Mouse (Mus musculus) mesoderm, embryonic 11.5 days (tissue): ENCODE measurements around the gene Arid1b.
A peak's percentile ranks its signal among the peaks of the same experiment; 100 is the strongest.

Source experiments
- DNase-seq: peaks from one replicate; pipeline ENCODE4 v3.0.0-alpha.2; 2012; ENCODE audit warnings: low read depth, low spot score

The Arid1b gene

DNA sequence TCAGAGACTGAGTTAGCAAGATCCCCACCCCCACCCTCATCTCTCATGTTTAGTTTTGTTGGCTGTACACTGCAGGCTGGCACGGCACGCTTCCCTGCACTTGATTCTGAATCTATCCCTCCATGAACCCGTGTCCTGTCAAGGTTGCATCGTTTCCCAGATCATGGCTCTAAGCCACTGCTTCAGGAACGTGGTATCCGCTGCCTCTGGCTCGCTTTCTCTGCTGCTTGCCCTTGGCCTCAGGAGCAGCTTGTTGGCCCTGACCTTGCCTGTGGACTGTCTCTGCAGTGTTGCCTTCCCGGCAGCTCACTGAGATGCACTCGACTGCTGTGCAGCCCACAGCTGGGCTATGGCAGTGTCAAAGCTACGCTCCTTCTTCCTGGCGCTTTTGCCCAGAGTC, 252.6 kb downstream of the Arid1b start:
- no peak for DNase-seq

DNA sequence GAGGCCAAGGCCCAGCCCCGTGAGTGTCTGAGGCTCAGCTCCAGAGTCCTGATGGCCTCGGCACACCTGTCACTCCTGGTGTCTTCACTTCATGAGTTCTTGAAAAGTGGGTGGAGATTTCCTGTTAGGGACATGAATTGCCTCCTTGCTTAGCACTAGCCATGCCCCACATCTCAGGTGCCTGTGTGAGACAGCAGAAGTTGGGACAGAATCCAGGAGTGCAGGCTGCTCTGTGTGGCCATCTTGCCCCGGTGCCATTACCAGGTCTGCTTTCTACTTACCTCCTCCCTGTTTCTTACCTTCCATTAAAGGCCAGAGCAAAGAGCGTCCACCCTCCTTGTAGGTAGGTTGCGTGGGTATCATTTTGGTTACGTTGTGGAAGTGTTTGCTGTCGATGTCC, 253.1 kb downstream of the Arid1b start:
- no peak for DNase-seq

DNA sequence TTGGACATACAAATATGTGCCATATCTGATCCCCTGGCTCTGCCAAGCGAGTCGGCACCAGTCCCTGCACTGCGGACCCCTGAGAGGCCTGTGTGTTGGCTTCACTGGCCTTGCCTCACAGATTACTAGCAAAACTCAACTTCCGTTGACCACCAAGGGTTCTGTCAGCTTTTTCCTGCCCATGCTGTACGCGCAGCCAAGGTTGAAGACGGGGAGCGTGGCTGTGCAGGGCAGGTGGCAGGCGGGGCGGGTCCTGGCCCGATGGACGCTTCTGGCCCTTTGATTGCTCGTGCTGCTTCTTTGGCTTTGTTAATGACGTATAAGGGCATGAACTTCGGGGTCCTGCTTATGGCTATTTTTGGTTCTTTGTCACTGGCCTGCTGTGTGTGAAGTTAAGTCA, 253.6 kb downstream of the Arid1b start:
- DNase-seq: no peak

- DNase-seq: no peak
Measured at GRCm38 (mm10) chr17:5248957-5249656, 255.0 kb downstream of the Arid1b start.

DNA sequence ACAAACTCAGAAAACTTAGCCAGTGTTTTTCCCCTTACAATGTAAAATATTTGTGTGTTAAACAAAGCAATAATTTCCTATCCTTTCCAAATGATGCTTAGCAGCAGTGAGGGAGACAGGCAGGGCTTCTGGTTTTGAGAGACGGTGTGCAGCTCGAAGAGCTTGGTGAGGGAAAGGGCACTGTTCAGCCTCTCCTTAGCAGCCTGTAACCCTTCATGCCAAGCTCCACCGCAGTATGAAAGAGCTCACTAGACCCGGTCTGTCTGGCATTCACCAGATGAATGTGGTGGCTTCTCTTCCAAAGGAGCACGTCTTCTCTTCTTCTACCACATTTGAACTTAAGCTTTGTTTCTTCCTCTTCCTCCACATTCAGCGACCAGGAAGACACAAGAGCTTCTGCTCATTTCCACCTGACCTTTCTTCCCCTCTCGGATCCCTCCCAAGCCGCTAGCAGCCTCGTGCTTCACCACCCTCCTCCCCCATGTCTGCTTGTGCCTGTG, 255.6 kb downstream of the Arid1b start:
- DNase-seq: no peak

- peak; percentile 62 for DNase-seq
Measured at GRCm38 (mm10) chr17:5252436-5252835, 258.3 kb downstream of the Arid1b start.

DNA sequence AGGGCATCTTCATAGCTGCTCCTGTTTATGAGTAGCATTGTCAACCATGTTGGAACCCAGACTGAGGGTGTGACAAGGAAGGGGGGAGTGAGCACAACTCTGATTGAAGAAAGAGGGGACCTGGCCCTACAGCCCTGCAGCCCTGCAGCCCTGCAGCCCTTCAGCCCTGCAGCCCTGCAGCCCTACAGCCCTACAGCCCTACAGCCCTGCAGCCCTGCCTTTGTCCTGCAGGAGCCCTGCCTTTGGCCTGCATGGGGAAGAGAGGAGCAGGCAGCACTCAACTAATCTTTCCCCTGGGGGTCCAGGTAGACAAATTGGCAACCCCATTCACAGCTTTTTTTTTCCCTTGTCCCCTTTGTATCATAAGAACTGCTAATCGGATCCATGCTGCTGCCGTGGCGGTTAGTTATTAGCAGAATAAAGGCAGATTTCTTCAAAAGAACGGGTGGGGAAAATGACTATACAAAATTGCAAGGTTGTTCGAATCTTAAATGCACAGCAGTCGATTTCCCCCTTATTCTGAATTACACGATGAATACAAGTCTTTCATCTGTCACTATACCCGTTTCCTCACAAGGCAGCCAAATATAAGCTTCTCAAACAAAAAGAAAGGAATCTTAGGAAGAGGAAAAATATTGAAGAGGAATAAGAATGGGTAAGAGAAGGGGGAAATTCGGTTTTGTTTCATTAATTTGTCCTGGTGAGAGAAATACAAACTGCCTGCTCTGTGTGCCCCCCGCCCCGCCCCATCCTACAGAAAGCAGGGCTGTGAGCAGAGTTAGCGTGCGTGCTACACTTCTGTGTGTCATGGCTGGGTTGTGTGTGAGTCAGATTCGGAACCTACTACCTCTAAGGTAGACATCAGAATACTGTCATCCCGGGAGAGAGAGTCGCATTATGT, 260.8 kb downstream of the Arid1b start:
- DNase-seq: no peak

DNA sequence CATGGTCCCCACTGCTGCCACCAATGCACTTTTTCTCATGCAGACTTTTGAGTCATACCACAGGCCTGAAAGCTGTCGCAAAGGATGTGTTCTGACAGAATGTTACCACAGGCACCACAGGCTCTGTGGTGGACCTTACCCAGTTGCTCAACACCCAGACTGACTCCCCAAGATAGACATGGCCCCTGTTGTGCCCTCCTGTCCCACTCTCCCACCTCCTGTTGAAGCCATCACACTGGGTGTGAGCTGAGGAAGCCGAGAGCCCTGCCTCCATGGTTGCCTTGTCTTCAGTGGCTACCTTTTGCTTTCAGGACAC, 261.4 kb downstream of the Arid1b start:
- DNase-seq: no peak

GRCm38 (mm10) chr17:5258978-5259377, 264.8 kb downstream of the Arid1b start:
- no peak for DNase-seq

GRCm38 (mm10) chr17:5261131-5261651, 267.1 kb downstream of the Arid1b start:
- DNase-seq: no peak

DNA sequence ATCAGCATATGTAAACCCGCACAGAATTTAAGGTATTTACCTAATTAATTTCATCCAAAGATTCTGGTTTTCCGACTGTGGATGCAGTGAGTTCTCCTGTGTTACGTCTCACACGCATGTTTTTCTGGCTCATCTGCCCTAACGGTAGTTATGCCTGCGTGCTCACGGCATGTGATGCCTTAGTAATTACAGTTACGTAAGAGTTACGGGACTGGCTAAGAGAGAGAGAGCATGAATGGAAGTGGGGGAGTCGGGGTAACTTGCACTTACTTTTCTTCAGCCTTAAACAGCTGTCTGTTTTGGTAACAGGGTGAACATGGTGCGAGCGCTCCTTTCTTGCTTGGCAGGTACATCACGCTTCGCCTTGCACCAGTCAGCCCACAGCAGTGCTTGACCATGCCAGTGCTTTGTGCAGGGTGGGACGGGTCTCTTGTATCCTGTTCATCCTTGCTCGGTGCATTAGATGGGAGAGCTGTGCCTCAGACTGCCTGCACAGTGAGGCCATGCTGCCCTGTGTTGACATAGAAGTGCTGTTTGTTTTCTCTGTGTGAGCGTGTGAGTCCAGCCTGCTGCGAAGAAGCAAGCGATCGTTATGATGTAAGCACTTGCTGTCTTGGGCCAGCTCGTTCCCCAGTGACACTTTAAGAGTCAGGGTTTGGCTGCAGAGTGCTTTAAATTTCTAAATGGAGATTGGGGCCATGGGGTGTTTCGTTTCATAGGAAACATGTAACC, 267.9 kb downstream of the Arid1b start:
- DNase-seq: no peak

DNA sequence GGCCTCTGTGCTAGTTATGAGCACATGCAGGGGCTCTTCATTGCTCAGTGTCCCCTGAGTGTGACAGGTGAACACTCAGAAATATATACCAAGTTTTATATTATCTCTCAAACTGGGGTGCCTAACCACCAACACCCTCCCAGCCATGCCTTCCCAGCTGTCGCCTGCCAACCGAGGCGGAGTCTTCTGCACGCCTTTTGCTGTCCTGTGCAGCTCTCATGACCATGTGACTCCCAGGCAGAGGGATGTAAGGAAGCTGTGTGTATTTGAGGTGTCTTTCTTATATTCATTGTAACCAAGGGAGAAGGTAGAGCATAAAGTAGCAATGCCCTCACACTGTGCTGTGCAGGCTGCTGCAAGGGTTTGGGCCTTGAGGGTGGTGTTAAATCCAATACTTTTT, 268.7 kb downstream of the Arid1b start:
- no peak for DNase-seq

DNA sequence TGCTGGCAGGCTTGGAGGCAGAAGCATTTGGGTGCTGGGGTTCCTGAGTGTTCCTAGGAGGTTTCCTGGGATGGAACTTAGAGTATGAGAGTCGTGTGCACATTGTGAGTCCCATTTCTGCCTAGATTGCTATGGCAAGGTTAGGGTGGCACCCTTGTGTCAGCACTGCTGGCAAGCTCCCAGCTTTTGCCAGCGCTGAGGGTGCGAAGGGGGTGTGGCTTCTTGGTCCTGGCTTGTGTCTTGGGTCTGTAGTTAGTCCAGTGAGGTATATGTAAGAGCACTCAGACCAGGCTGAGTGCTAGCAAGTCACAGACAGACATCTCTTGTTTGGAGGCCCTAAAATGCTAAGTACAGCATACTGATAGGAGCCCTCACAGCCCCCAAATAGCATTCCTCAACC, 270.7 kb downstream of the Arid1b start:
- DNase-seq: no peak

DNA sequence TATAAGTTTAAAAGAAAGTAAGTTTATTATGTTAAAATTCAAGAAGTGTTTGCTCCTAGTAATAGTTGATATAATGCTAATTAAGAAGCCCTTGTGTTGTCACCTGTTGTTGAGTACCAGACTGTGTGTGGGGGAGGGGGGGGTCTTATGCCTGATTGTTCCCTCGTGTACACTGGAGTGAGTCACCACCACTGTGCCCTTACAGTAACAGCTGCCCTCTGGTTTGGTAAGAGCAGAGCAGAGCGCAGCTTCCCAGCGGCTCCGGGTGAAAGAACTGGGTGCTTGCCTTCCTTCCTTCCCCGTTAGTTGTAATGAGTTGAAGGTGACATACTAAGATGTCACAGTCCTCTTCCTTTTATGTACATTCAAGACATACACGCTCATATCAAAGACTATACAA, 271.5 kb downstream of the Arid1b start:
- no peak for DNase-seq

DNA sequence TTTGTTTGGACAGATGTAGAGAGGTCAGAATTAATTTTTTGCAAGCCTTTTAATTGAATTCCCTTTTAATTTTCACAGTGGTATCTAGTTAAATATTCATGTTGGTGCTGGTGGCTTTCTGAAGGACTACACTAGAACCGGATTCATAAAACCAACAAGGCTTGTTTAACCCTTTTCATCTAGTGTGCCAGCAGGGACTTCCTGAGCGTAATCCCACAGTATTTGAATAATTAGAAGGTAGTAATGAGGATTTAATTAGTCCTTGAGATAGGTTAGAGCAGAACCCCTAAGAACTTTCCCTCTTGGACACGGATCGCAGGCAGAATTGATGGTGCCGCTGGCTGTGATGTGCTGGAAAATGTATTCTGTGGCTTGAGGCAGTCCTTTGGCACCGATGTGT, 273.6 kb downstream of the Arid1b start:
- DNase-seq: no peak

- no peak for DNase-seq
Measured at GRCm38 (mm10) chr17:5269302-5269701, 275.2 kb downstream of the Arid1b start.

GRCm38 (mm10) chr17:5269774-5270173, 275.6 kb downstream of the Arid1b start:
- no peak for DNase-seq

DNA sequence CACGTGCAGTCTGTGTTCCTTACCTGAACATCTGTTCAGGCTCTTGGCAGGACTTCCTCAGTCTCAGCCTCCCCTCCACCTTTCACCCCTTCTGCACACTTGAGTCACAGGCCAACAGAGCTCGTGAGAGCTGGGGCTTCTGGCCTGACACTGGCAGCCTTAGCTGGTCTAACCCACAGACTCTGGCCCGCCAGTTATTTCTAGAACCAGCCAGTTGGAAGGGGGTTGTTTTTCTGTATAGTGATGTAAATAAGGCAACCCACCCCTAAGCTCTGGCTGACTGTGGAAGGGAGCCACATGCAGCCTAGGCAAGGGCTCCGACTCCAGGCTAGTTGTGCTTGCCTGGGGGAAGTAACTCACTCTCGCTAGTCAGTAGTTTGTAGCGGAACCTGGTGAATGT, 276.7 kb downstream of the Arid1b start:
- DNase-seq: no peak

GRCm38 (mm10) chr17:5273118-5273517, 279.0 kb downstream of the Arid1b start:
- DNase-seq: no peak

GRCm38 (mm10) chr17:5273685-5274084, 279.6 kb downstream of the Arid1b start:
- DNase-seq: no peak

- DNase-seq: no peak
Measured at GRCm38 (mm10) chr17:5274429-5274828, 280.3 kb downstream of the Arid1b start.

GRCm38 (mm10) chr17:5275749-5276148, 281.6 kb downstream of the Arid1b start:
- DNase-seq: no peak
